Mouse (Mus musculus) heart, postnatal 0 days (tissue): ENCODE measurements around the gene Znrf2. TPM values are rescaled to one million over a fixed set of nuclear protein-coding genes. Genes with fewer than 3 reads are reported as not detected.
A peak's percentile ranks its signal among the peaks of the same experiment; 100 is the strongest.

Experiments used
- ATAC-seq: fragments of 200-750 bp; cut with Nextera tagmentation; 2 replicates; pipeline ENCODE4 v1.8.0; 2017; ENCODE audit warnings: low read depth, moderate number of reproducible peaks, moderate library complexity; ENCODE audit not compliant: insufficient read depth
- DNase-seq: peaks from one replicate; pipeline ENCODE4 v3.0.0-alpha.2; 2016; ENCODE audit warnings: low spot score
- H3K27ac ChIP-seq: fragments of 300-500 bp; sonication (generic); 2 replicates; pipeline ENCODE4 v1.5.1; 2014; ENCODE audit warnings: low read depth, mild to moderate bottlenecking
- H3K27me3 ChIP-seq: fragments of 300-500 bp; sonication (generic); 2 replicates; pipeline ENCODE4 v1.6.1; 2014; ENCODE audit warnings: low read length, mixed read lengths; ENCODE audit not compliant: control insufficient read depth, insufficient read depth
- H3K36me3 ChIP-seq: fragments of 300-500 bp; sonication (generic); replicated peaks from 2 replicates; pipeline ENCODE4 v1.6.1; 2014; ENCODE audit warnings: low read length, mixed read lengths; ENCODE audit not compliant: control insufficient read depth, insufficient read depth
- H3K4me1 ChIP-seq: fragments of 300-500 bp; sonication (generic); 2 replicates; pipeline ENCODE4 v1.6.1; 2014; ENCODE audit warnings: antibody characterized with exemption; ENCODE audit not compliant: control insufficient read depth, insufficient read depth
- H3K4me2 ChIP-seq: fragments of 300-500 bp; sonication (generic); 2 replicates; pipeline ENCODE4 v1.6.1; 2014; ENCODE audit warnings: low read depth, mild to moderate bottlenecking, low read length, moderate library complexity
- H3K4me3 ChIP-seq: fragments of 300-500 bp; sonication (generic); 2 replicates; pipeline ENCODE4 v1.5.1; 2014; ENCODE audit warnings: low read depth, low read length
- H3K9ac ChIP-seq: fragments of 300-500 bp; sonication (generic); replicated peaks from 2 replicates; pipeline ENCODE4 v1.6.1; 2014; ENCODE audit warnings: low read depth, low read length, mixed read lengths
- H3K9me3 ChIP-seq: fragments of 300-500 bp; sonication (generic); replicated peaks from 2 replicates; pipeline ENCODE4 v1.6.1; 2016; ENCODE audit warnings: low read length; ENCODE audit not compliant: control insufficient read depth
- CTCF ChIP-seq: IDR thresholded peaks from 2 replicates; pipeline ENCODE4 v1.5.1; 2016; ENCODE audit warnings: antibody characterized with exemption, control low read depth, low read depth
- EP300 ChIP-seq: IDR thresholded peaks from 2 replicates; pipeline ENCODE4 v1.6.1; 2016; ENCODE audit warnings: antibody characterized with exemption, low read depth
- WGBS: fragments of 180-500 bp; shearing (Covaris S2); extraction: QIAGEN DNeasy Blood & Tissue Kit; methylation state at CpG from one replicate; pipeline ENCODE4 v1.1.7; 2014; 5-methylcytosine and 5-hydroxymethylcytosine counted together
- polyA plus RNA-seq: library from polyadenylated mRNA; unstranded; fragments of >200 nt; fragmentation: Nextera tagmentation; extraction: Ambion mirVana; gene quantifications from 2 replicates; pipeline ENCODE4 v1.2.1, GENCODE M21; 2015
- total RNA-seq: library from RNA; depleted of rRNA; stranded (reverse); fragments of >200 nt; gene quantifications from 2 replicates; pipeline ENCODE4 v1.2.3, GENCODE M21; 2014; ENCODE audit warnings: low replicate concordance

Znrf2 gene
- total and polyA plus RNA-seq, 2 experiments from 2014 or later = 4.3 to 7.1 TPM

DNA sequence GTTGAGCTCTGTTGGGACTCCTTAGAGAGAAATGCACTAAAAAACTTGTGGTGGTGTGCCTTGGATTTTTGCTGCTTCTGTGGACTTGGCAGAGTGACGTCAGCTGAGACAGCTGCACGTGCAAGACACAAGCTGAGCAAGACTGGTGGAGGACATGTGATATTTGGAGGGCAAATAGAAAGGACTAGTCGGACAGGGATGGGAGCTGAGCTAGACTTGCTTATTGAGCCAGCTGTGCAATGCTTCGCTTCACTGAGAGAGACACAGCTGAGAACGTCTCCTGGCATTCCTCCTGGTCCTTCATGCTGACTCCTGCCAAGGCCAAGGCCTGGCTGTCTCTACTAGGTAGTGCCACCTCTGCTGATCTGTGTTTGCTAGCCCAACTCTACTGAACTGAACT lies 10.8 kb downstream of the Znrf2 start:
- peak; percentile 27; the same call in 1 of the 2 replicates for ATAC-seq
- H3K9ac ChIP-seq = no peak overlapping the region
- 47% methylated on average over 5 of the region's 5 CpGs for WGBS
- H3K9me3 ChIP-seq = no peaks in the 10 kb centered on the region
- no peaks in the 10 kb centered on the region for H3K36me3 ChIP-seq
- no peak overlapping the region for H3K4me3 ChIP-seq
- H3K4me2 ChIP-seq = no peak overlapping the region
- TF ChIP-seq EP300 (no peak), CTCF (no peak)
- H3K27me3 ChIP-seq = no peaks in the 10 kb centered on the region
- no peak overlapping the region for H3K27ac ChIP-seq
- no peak for DNase-seq
- H3K4me1 ChIP-seq = peaks cover 8% of the 10 kb centered on the region; the same call in 1 of the 2 replicates

GRCm38 (mm10) chr6:54828274-54828673 lies 11.6 kb downstream of the Znrf2 start:
- no peak for ATAC-seq
- Histone ChIP-seq H3K9ac (no peak overlapping the region), H3K9me3 (no peaks in the 10 kb centered on the region), H3K27me3 (no peaks in the 10 kb centered on the region), H3K27ac (no peak overlapping the region), H3K36me3 (no peaks in the 10 kb centered on the region), H3K4me2 (no peak overlapping the region), H3K4me1 (peaks cover 8% of the 10 kb centered on the region; the same call in 1 of the 2 replicates), H3K4me3 (no peak overlapping the region)
- WGBS = 5% methylated on average over 1 of the region's 1 CpGs
- DNase-seq = no peak
- TF ChIP-seq CTCF = no peak
- TF ChIP-seq EP300 = no peak

GRCm38 (mm10) chr6:54830048-54830772 lies 13.5 kb downstream of the Znrf2 start:
- WGBS = 91% methylated on average over 7 of the region's 7 CpGs
- H3K27me3 ChIP-seq = no peaks in the 10 kb centered on the region
- TF ChIP-seq EP300 (no peak), CTCF (no peak)
- peaks cover 8% of the 10 kb centered on the region; the same call in 1 of the 2 replicates for H3K4me1 ChIP-seq
- H3K27ac ChIP-seq = no peak overlapping the region
- H3K4me3 ChIP-seq = no peak overlapping the region
- ATAC-seq = no peak
- H3K9me3 ChIP-seq = no peaks in the 10 kb centered on the region
- DNase-seq = no peak
- no peak overlapping the region for H3K9ac ChIP-seq
- no peaks in the 10 kb centered on the region for H3K36me3 ChIP-seq
- H3K4me2 ChIP-seq = no peak overlapping the region

GRCm38 (mm10) chr6:54831069-54831720 lies 14.5 kb downstream of the Znrf2 start:
- Histone ChIP-seq H3K36me3 (no peaks in the 10 kb centered on the region), H3K9ac (no peak overlapping the region), H3K27me3 (no peaks in the 10 kb centered on the region), H3K4me3 (no peak overlapping the region), H3K9me3 (no peaks in the 10 kb centered on the region), H3K4me1 (peaks cover 8% of the 10 kb centered on the region; the same call in 1 of the 2 replicates), H3K27ac (no peak overlapping the region), H3K4me2 (no peak overlapping the region)
- ATAC-seq (no peak), DNase-seq (no peak)
- TF ChIP-seq EP300 (no peak), CTCF (no peak)
- 56% methylated on average over 8 of the region's 8 CpGs for WGBS

GRCm38 (mm10) chr6:54833427-54833826 lies 16.7 kb downstream of the Znrf2 start:
- H3K9me3 ChIP-seq = no peaks in the 10 kb centered on the region
- 60% methylated on average over 2 of the region's 2 CpGs for WGBS
- H3K36me3 ChIP-seq = no peaks in the 10 kb centered on the region
- no peak overlapping the region for H3K27ac ChIP-seq
- no peak overlapping the region for H3K4me3 ChIP-seq
- no peak overlapping the region for H3K4me2 ChIP-seq
- H3K27me3 ChIP-seq = no peaks in the 10 kb centered on the region
- DNase-seq (no peak), ATAC-seq (no peak)
- H3K4me1 ChIP-seq = no peaks in the 10 kb centered on the region
- TF ChIP-seq CTCF (no peak), EP300 (no peak)
- no peak overlapping the region for H3K9ac ChIP-seq
